Mouse (Mus musculus) forebrain, embryonic 16.5 days (tissue): ENCODE measurements around the gene Ang2. TPM values are rescaled to one million over a fixed set of nuclear protein-coding genes. Genes with fewer than 3 reads are reported as not detected.
"Not testable (repeated sequence)": the region's sequence is repeated elsewhere in the genome, so short reads cannot be mapped to it uniquely, and the experiment has no call there.

Source experiments
- ATAC-seq: fragments of 200-750 bp; cut with Nextera tagmentation; 2 replicates; pipeline ENCODE4 v1.8.0; 2017; ENCODE audit warnings: mild to moderate bottlenecking, moderate library complexity
- H3K27ac ChIP-seq: fragments of 300-500 bp; sonication (generic); 2 replicates; pipeline ENCODE4 v1.5.1; 2014; ENCODE audit warnings: low read length, control low read depth
- H3K27me3 ChIP-seq: fragments of 300-500 bp; sonication (generic); replicated peaks from 2 replicates; pipeline ENCODE4 v1.6.1; 2014; ENCODE audit warnings: low read length; ENCODE audit not compliant: control insufficient read depth, insufficient read depth
- H3K36me3 ChIP-seq: fragments of 300-500 bp; sonication (generic); 2 replicates; pipeline ENCODE4 v1.6.1; 2014; ENCODE audit not compliant: control insufficient read depth, insufficient read depth
- H3K4me1 ChIP-seq: fragments of 300-500 bp; sonication (generic); replicated peaks from 2 replicates; pipeline ENCODE4 v1.6.1; 2014; ENCODE audit warnings: low read length; ENCODE audit not compliant: control insufficient read depth, insufficient read depth
- H3K4me2 ChIP-seq: fragments of 300-500 bp; sonication (generic); 2 replicates; pipeline ENCODE4 v1.6.1; 2014; ENCODE audit warnings: mild to moderate bottlenecking, low read length, control low read depth
- H3K4me3 ChIP-seq: fragments of 300-500 bp; sonication (generic); replicated peaks from 2 replicates; pipeline ENCODE4 v1.5.1; 2014; ENCODE audit warnings: mild to moderate bottlenecking, low read length, control low read depth
- H3K9ac ChIP-seq: fragments of 300-500 bp; sonication (generic); replicated peaks from 2 replicates; pipeline ENCODE4 v1.6.1; 2014; ENCODE audit warnings: low read depth, low read length, control low read depth
- H3K9me3 ChIP-seq: fragments of 300-500 bp; sonication (generic); 2 replicates; pipeline ENCODE4 v1.6.1; 2016; ENCODE audit warnings: low read length; ENCODE audit not compliant: control insufficient read depth
- WGBS: fragments of 180-500 bp; shearing (Covaris S2); extraction: QIAGEN DNeasy Blood & Tissue Kit; methylation state at CpG from one replicate; pipeline ENCODE4 v1.1.7; 2014; 5-methylcytosine and 5-hydroxymethylcytosine counted together
- polyA plus RNA-seq: library from polyadenylated mRNA; unstranded; fragments of >200 nt; fragmentation: Nextera tagmentation; extraction: Ambion mirVana; gene quantifications from 2 replicates; pipeline ENCODE4 v1.2.1, GENCODE M21; 2015

The Ang2 gene
- polyA plus RNA-seq, 1 experiment from 2014 or later: not detected

GRCm38 (mm10) chr14:51195681-51196080 lies 3.3 kb downstream of the Ang2 start:
- H3K36me3 ChIP-seq: no peaks in the 10 kb centered on the region
- WGBS: 89% methylated on average over 4 of the region's 4 CpGs
- no peaks in the 10 kb centered on the region for H3K9me3 ChIP-seq
- ATAC-seq: no peak
- no peaks in the 10 kb centered on the region for H3K4me1 ChIP-seq
- no peak overlapping the region for H3K4me3 ChIP-seq
- H3K27ac ChIP-seq: no peak overlapping the region
- H3K27me3 ChIP-seq: no peaks in the 10 kb centered on the region
- no peak overlapping the region for H3K4me2 ChIP-seq
- no peak overlapping the region for H3K9ac ChIP-seq

DNA sequence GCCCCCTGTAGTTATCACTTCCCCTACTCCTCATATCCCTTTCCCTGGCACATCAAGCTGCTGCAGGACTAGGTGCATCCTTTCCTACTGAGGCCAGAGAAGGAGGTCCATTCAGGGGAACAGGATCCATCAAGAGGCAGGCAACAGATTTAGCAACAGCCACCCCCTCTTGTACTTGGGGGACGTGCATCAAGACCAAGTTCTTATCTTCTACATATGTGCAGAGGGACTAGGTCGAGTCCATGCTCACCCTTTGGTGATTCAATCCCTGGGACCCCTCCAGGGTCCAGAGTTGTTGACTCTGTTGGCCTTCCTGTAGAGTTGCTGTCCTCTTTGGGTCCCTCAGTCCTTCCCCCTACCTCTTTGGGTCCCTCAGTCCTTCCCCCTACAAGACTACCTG lies 17.9 kb downstream of the Ang2 start:
- not testable (repeated sequence) for H3K36me3 ChIP-seq, H3K27ac ChIP-seq, H3K4me1 ChIP-seq, H3K4me3 ChIP-seq, H3K27me3 ChIP-seq, H3K4me2 ChIP-seq, H3K9ac ChIP-seq, ATAC-seq, H3K9me3 ChIP-seq
- WGBS: 66% methylated on average over 2 of the region's 2 CpGs

GRCm38 (mm10) chr14:51173843-51174242 lies 25.1 kb downstream of the Ang2 start:
- Histone ChIP-seq H3K36me3 (no peaks in the 10 kb centered on the region), H3K9me3 (no peaks in the 10 kb centered on the region), H3K4me3 (no peak overlapping the region), H3K27ac (no peak overlapping the region), H3K4me1 (no peaks in the 10 kb centered on the region), H3K9ac (no peak overlapping the region), H3K4me2 (no peak overlapping the region), H3K27me3 (no peaks in the 10 kb centered on the region)
- ATAC-seq: no peak
- 66% methylated on average over 4 of the region's 4 CpGs for WGBS

DNA sequence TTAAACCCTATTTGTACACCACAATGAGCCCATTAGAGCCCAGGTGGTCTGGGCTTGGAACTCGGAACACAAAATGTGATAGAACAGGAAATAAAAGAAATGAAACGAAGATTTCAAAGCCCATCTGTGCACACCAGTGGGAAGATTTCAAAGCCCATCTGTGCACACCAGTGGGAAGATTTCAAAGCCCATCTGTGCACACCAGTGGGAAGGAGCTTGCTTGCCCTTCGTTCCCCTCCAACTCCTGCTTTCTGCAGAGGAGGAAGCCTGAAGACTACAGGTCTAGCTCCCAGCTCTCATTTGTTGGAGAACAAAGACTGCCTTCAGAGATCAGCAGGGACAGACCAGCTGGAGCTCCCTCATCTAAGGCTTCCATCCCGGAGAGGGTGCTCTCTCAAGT lies 26.0 kb downstream of the Ang2 start:
- 0 out of 2 replicates have a peak, but pooled peaks have one; percentile 23 for ATAC-seq
- not testable (repeated sequence) for H3K9me3 ChIP-seq, H3K4me1 ChIP-seq, H3K27me3 ChIP-seq, H3K9ac ChIP-seq, H3K36me3 ChIP-seq, H3K27ac ChIP-seq, H3K4me3 ChIP-seq, H3K4me2 ChIP-seq
- WGBS: 19% methylated on average over 4 of the region's 4 CpGs

GRCm38 (mm10) chr14:51172095-51172865 lies 26.7 kb downstream of the Ang2 start:
- not testable (repeated sequence) for H3K9me3 ChIP-seq, H3K4me2 ChIP-seq, H3K9ac ChIP-seq, H3K4me1 ChIP-seq, H3K27me3 ChIP-seq, H3K36me3 ChIP-seq, H3K27ac ChIP-seq, H3K4me3 ChIP-seq
- 36% methylated on average over 9 of the region's 9 CpGs for WGBS
- 0 out of 2 replicates have a peak, but pooled peaks have one; percentile 36 for ATAC-seq

DNA sequence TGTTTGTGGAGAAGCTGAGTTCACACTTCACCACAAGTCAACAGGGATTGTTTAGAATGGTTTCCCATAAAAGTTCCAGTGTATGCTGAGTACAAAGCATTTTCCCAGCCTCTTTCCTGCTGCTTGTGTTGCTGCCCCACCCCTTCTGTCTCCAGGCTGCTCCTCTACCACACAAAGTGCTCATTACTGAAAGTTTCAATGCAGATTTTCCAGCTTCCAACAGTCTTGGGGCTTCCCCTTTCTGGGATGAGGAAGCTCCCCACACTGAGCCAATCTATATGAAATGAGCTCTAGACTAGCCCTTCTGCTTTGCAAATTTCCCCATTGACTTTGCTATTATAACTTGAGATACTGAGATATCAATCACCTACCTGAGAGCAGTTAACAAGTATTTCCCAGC lies 32.9 kb downstream of the Ang2 start:
- no peak overlapping the region for H3K9ac ChIP-seq
- no peaks in the 10 kb centered on the region for H3K27me3 ChIP-seq
- H3K4me3 ChIP-seq: no peak overlapping the region
- no peaks in the 10 kb centered on the region for H3K4me1 ChIP-seq
- no peaks in the 10 kb centered on the region; the same call in 1 of the 2 replicates for H3K9me3 ChIP-seq
- H3K4me2 ChIP-seq: no peak overlapping the region
- no peak for ATAC-seq
- no peaks in the 10 kb centered on the region for H3K36me3 ChIP-seq
- no peak overlapping the region for H3K27ac ChIP-seq

DNA sequence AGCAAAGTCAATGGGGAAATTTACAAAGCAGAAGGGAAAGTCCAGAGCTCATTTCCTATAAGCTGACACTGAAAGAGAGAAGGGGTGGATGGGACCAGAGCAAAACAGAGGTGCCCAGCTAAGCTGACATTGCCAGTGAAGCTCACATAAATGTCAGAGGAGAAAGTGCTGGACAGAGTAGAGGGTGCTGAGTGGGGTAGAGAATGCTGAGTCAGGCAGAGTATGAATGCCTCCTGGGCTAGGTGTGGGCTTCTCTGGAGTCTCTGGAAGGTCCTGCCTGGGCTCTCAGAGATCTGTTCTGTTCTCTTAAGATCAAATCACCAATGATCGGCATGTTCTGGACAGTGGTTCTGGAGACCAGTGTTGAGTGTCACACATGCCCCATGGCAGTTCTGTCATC lies 33.5 kb downstream of the Ang2 start:
- Histone ChIP-seq H3K9ac (no peak overlapping the region), H3K36me3 (no peaks in the 10 kb centered on the region), H3K4me2 (no peak overlapping the region), H3K4me3 (no peak overlapping the region), H3K27ac (no peak overlapping the region), H3K27me3 (no peaks in the 10 kb centered on the region), H3K4me1 (no peaks in the 10 kb centered on the region), H3K9me3 (no peaks in the 10 kb centered on the region; the same call in 1 of the 2 replicates)
- WGBS: 95% methylated on average over 1 of the region's 1 CpGs
- no peak for ATAC-seq

- not testable (repeated sequence) for H3K4me3 ChIP-seq, H3K9me3 ChIP-seq, H3K9ac ChIP-seq, H3K4me2 ChIP-seq, H3K36me3 ChIP-seq, ATAC-seq, H3K4me1 ChIP-seq, H3K27ac ChIP-seq, H3K27me3 ChIP-seq
- WGBS: 88% methylated on average over 6 of the region's 6 CpGs
These were observed 35.6 kb downstream of the Ang2 start for GRCm38 (mm10) chr14:51163323-51163722.

GRCm38 (mm10) chr14:51161976-51162375 lies 37.0 kb downstream of the Ang2 start, which contains the start of gene Rnase2b:
Rnase2b (plus strand) TSS chr14:51162260.
- 92% methylated on average over 3 of the region's 3 CpGs for WGBS
- not testable (repeated sequence) for H3K4me3 ChIP-seq, H3K27ac ChIP-seq, H3K36me3 ChIP-seq, H3K4me2 ChIP-seq, H3K9me3 ChIP-seq, H3K4me1 ChIP-seq, H3K9ac ChIP-seq, ATAC-seq, H3K27me3 ChIP-seq

GRCm38 (mm10) chr14:51157072-51157471 lies 41.9 kb downstream of the Ang2 start:
- H3K4me1 ChIP-seq: no peaks in the 10 kb centered on the region
- 94% methylated on average over 1 of the region's 1 CpGs for WGBS
- no peaks in the 10 kb centered on the region for H3K36me3 ChIP-seq
- ATAC-seq: no peak
- no peak overlapping the region for H3K27ac ChIP-seq
- no peak overlapping the region for H3K4me2 ChIP-seq
- no peaks in the 10 kb centered on the region for H3K27me3 ChIP-seq
- H3K9me3 ChIP-seq: no peaks in the 10 kb centered on the region
- no peak overlapping the region for H3K9ac ChIP-seq
- no peak overlapping the region for H3K4me3 ChIP-seq
